Mouse (Mus musculus): ENCODE measurements at regions not wholly inside any gene's neighbourhood (a gene's known extent, or its start where the extent isn't known, plus 50 kb on each side); places are given as distances from the start of the nearest gene placed in this dataset.
A peak's percentile ranks its signal among the peaks of the same experiment; 100 is the strongest.

- ATAC-seq (ENCODE audit: low FRiP score) = no peak
- no peak overlapping the region for H3K4me2 ChIP-seq (replicated peaks)
- WGBS = 78% methylated on average over 5 of the region's 5 CpGs
- no peaks in the 10 kb centered on the region for H3K4me1 ChIP-seq
- H3K4me3 ChIP-seq = no peak overlapping the region
- no peak overlapping the region for H3K9ac ChIP-seq
- H3K27ac ChIP-seq = no peak overlapping the region
- no peaks in the 10 kb centered on the region for H3K36me3 ChIP-seq
- no peaks in the 10 kb centered on the region for H3K27me3 ChIP-seq
- no peaks in the 10 kb centered on the region for H3K9me3 ChIP-seq (replicated peaks)
Observed at GRCm38 (mm10) chr14:105447088-105447487, 188.7 kb downstream of the Ndfip2 start.

GRCm38 (mm10) chr14:105435343-105435742 lies 177.0 kb downstream of the Ndfip2 start:
- no peak overlapping the region for H3K9ac ChIP-seq
- 87% methylated on average over 6 of the region's 6 CpGs for WGBS
- no peaks in the 10 kb centered on the region for H3K36me3 ChIP-seq
- no peaks in the 10 kb centered on the region for H3K9me3 ChIP-seq (replicated peaks)
- H3K27ac ChIP-seq = no peak overlapping the region
- no peak for ATAC-seq (ENCODE audit: low FRiP score)
- no peaks in the 10 kb centered on the region for H3K27me3 ChIP-seq
- no peak overlapping the region for H3K4me3 ChIP-seq
- H3K4me1 ChIP-seq = peaks cover 6% of the 10 kb centered on the region
- no peak overlapping the region for H3K4me2 ChIP-seq (replicated peaks)

- no peaks in the 10 kb centered on the region for H3K36me3 ChIP-seq
- H3K27me3 ChIP-seq = no peaks in the 10 kb centered on the region
- no peaks in the 10 kb centered on the region for H3K9me3 ChIP-seq (replicated peaks)
- 92% methylated on average over 2 of the region's 2 CpGs for WGBS
- peaks cover 6% of the 10 kb centered on the region for H3K4me1 ChIP-seq
- H3K4me2 ChIP-seq (replicated peaks) = no peak overlapping the region
- no peak overlapping the region for H3K27ac ChIP-seq
- H3K4me3 ChIP-seq = no peak overlapping the region
- no peak overlapping the region for H3K9ac ChIP-seq
- no peak for ATAC-seq (ENCODE audit: low FRiP score)
Observed at GRCm38 (mm10) chr14:105433456-105433855, 175.1 kb downstream of the Ndfip2 start.

- peak; percentile 16; the same call in 1 of the 2 replicates for ATAC-seq (ENCODE audit: low FRiP score)
- Histone ChIP-seq H3K27me3 (no peaks in the 10 kb centered on the region), H3K36me3 (no peaks in the 10 kb centered on the region), H3K4me2 (replicated peaks) (no peak overlapping the region), H3K9ac (no peak overlapping the region), H3K27ac (no peak overlapping the region), H3K4me1 (peaks cover 7% of the 10 kb centered on the region), H3K4me3 (no peak overlapping the region), H3K9me3 (replicated peaks) (no peaks in the 10 kb centered on the region)
- WGBS = 3% methylated on average over 4 of the region's 4 CpGs
Observed at GRCm38 (mm10) chr14:105432670-105433069, 174.3 kb downstream of the Ndfip2 start.

- Histone ChIP-seq H3K4me3 (no peak overlapping the region), H3K36me3 (no peaks in the 10 kb centered on the region), H3K27me3 (no peaks in the 10 kb centered on the region), H3K27ac (no peak overlapping the region), H3K4me1 (peaks cover 11% of the 10 kb centered on the region), H3K4me2 (replicated peaks) (no peak overlapping the region), H3K9me3 (replicated peaks) (no peaks in the 10 kb centered on the region), H3K9ac (no peak overlapping the region)
- 88% methylated on average over 4 of the region's 4 CpGs for WGBS
- ATAC-seq (ENCODE audit: low FRiP score) = no peak
Observed at GRCm38 (mm10) chr14:105431584-105431983, 173.2 kb downstream of the Ndfip2 start.

- 74% methylated on average over 5 of the region's 5 CpGs for WGBS
- no peaks in the 10 kb centered on the region for H3K36me3 ChIP-seq
- ATAC-seq (ENCODE audit: low FRiP score) = no peak
- H3K4me1 ChIP-seq = peaks cover 11% of the 10 kb centered on the region
- H3K9me3 ChIP-seq (replicated peaks) = no peaks in the 10 kb centered on the region
- no peak overlapping the region for H3K4me2 ChIP-seq (replicated peaks)
- H3K4me3 ChIP-seq = no peak overlapping the region
- no peaks in the 10 kb centered on the region for H3K27me3 ChIP-seq
- H3K27ac ChIP-seq = no peak overlapping the region
- no peak overlapping the region for H3K9ac ChIP-seq
Observed at GRCm38 (mm10) chr14:105429664-105430257, 171.4 kb downstream of the Ndfip2 start.

GRCm38 (mm10) chr14:105427474-105427901 lies 169.1 kb downstream of the Ndfip2 start:
- Histone ChIP-seq H3K4me3 (peak overlapping the region; percentile 16; the same call in 1 of the 2 replicates), H3K36me3 (no peaks in the 10 kb centered on the region), H3K4me2 (replicated peaks) (peak overlapping the region; percentile 48), H3K27me3 (no peaks in the 10 kb centered on the region), H3K9me3 (replicated peaks) (no peaks in the 10 kb centered on the region), H3K4me1 (peaks cover 7% of the 10 kb centered on the region), H3K9ac (peak overlapping the region; percentile 36; the same call in 1 of the 2 replicates), H3K27ac (no peak overlapping the region)
- ATAC-seq (ENCODE audit: low FRiP score) = peak; percentile 56; the same call in 1 of the 2 replicates
- WGBS = 20% methylated on average over 17 of the region's 17 CpGs

- Histone ChIP-seq H3K4me1 (peaks cover 4% of the 10 kb centered on the region), H3K4me3 (no peak overlapping the region), H3K9me3 (replicated peaks) (no peaks in the 10 kb centered on the region), H3K36me3 (no peaks in the 10 kb centered on the region), H3K27me3 (no peaks in the 10 kb centered on the region), H3K4me2 (replicated peaks) (no peak overlapping the region), H3K27ac (no peak overlapping the region), H3K9ac (no peak overlapping the region)
- 68% methylated on average over 19 of the region's 19 CpGs for WGBS
- no peak for ATAC-seq (ENCODE audit: low FRiP score)
Observed at GRCm38 (mm10) chr14:105426597-105427334, 168.4 kb downstream of the Ndfip2 start.

GRCm38 (mm10) chr14:105417967-105418366 lies 159.6 kb downstream of the Ndfip2 start:
- Histone ChIP-seq H3K4me1 (no peaks in the 10 kb centered on the region), H3K9ac (no peak overlapping the region), H3K9me3 (replicated peaks) (no peaks in the 10 kb centered on the region), H3K4me2 (replicated peaks) (no peak overlapping the region), H3K27me3 (no peaks in the 10 kb centered on the region), H3K27ac (no peak overlapping the region), H3K4me3 (no peak overlapping the region), H3K36me3 (no peaks in the 10 kb centered on the region)
- WGBS = 75% methylated on average over 4 of the region's 4 CpGs
- ATAC-seq (ENCODE audit: low FRiP score) = no peak

GRCm38 (mm10) chr14:105417458-105417960 lies 159.1 kb downstream of the Ndfip2 start:
- H3K36me3 ChIP-seq = no peaks in the 10 kb centered on the region
- ATAC-seq (ENCODE audit: low FRiP score) = no peak
- H3K27ac ChIP-seq = no peak overlapping the region
- WGBS = 80% methylated on average over 8 of the region's 8 CpGs
- H3K27me3 ChIP-seq = no peaks in the 10 kb centered on the region
- no peaks in the 10 kb centered on the region for H3K9me3 ChIP-seq (replicated peaks)
- no peak overlapping the region for H3K4me3 ChIP-seq
- H3K4me1 ChIP-seq = no peaks in the 10 kb centered on the region
- no peak overlapping the region for H3K4me2 ChIP-seq (replicated peaks)
- no peak overlapping the region for H3K9ac ChIP-seq

- WGBS = 74% methylated on average over 7 of the region's 7 CpGs
- no peaks in the 10 kb centered on the region for H3K36me3 ChIP-seq
- H3K4me3 ChIP-seq = no peak overlapping the region
- no peaks in the 10 kb centered on the region for H3K9me3 ChIP-seq (replicated peaks)
- H3K27me3 ChIP-seq = no peaks in the 10 kb centered on the region
- H3K9ac ChIP-seq = no peak overlapping the region
- no peaks in the 10 kb centered on the region for H3K4me1 ChIP-seq
- ATAC-seq (ENCODE audit: low FRiP score) = no peak
- no peak overlapping the region for H3K27ac ChIP-seq
- H3K4me2 ChIP-seq (replicated peaks) = no peak overlapping the region
Observed at GRCm38 (mm10) chr14:105416964-105417363, 158.6 kb downstream of the Ndfip2 start.

GRCm38 (mm10) chr14:105404662-105405061 lies 146.3 kb downstream of the Ndfip2 start:
- Histone ChIP-seq H3K36me3 (no peaks in the 10 kb centered on the region), H3K9me3 (replicated peaks) (no peaks in the 10 kb centered on the region), H3K27me3 (no peaks in the 10 kb centered on the region), H3K4me2 (replicated peaks) (no peak overlapping the region), H3K4me1 (no peaks in the 10 kb centered on the region), H3K27ac (no peak overlapping the region), H3K4me3 (no peak overlapping the region), H3K9ac (no peak overlapping the region)
- WGBS = 92% methylated on average over 2 of the region's 2 CpGs
- no peak for ATAC-seq (ENCODE audit: low FRiP score)

GRCm38 (mm10) chr14:105404241-105404640 lies 145.9 kb downstream of the Ndfip2 start:
- no peaks in the 10 kb centered on the region for H3K9me3 ChIP-seq (replicated peaks)
- H3K4me1 ChIP-seq = no peaks in the 10 kb centered on the region
- H3K4me3 ChIP-seq = no peak overlapping the region
- 89% methylated on average over 6 of the region's 6 CpGs for WGBS
- no peak for ATAC-seq (ENCODE audit: low FRiP score)
- no peak overlapping the region for H3K9ac ChIP-seq
- no peaks in the 10 kb centered on the region for H3K36me3 ChIP-seq
- H3K27me3 ChIP-seq = no peaks in the 10 kb centered on the region
- H3K27ac ChIP-seq = no peak overlapping the region
- H3K4me2 ChIP-seq (replicated peaks) = no peak overlapping the region
